Mouse (Mus musculus) lung, postnatal 0 days (tissue): ENCODE measurements at regions not wholly inside any gene's neighbourhood (a gene's known extent, or its start where the extent isn't known, plus 50 kb on each side); places are given as distances from the start of the nearest gene placed in this dataset.

ENCODE experiments used
- CTCF ChIP-seq: IDR thresholded peaks from 2 replicates; pipeline ENCODE4 v1.5.1; 2016; ENCODE audit warnings: antibody characterized with exemption, mild to moderate bottlenecking
- EP300 ChIP-seq: IDR thresholded peaks from 2 replicates; pipeline ENCODE4 v1.6.1; 2016; ENCODE audit warnings: antibody characterized with exemption, mild to moderate bottlenecking, control low read depth

- TF ChIP-seq CTCF (no peak), EP300 (no peak)
Measured at GRCm38 (mm10) chr14:58662601-58663000, 480.1 kb downstream of the 1700129C05Rik start.
